Comparison of ENCODE assay signal across 23 mouse cellular contexts in the genomic region with DNA sequence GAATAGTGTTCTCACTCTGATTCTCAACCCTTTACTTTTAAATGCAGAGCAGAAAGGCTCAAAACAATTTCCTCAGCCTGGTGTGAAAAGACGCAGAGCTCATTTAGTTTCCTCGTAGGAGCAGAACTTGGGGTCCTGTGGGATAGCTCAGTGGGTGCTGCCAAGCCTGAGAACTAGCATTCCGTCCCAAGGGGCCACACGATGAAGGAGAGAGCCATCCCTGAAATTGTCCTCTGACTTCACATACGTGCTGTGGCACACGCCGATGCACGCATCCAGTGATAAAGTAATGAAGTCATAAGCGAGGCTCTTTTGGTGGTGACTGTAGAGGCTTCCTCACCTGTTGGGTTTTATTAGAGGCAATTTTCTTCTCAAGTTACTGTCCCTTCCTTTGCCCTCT.
DNase-seq lines count a peak whose midpoint lies in the region; ATAC-seq and TF ChIP-seq lines count a peak whose summit lies in the region.
"Had no signal": no experiment of that assay in that cellular context is flagged by ENCODE, and none has a peak within 500 bp of the region (broad histone marks: within the 10 kb centered on the region; RNA-seq: fewer than 3 reads in every experiment).

No protein-coding gene starts in this region.

- H3K27ac ChIP-seq in forebrain, embryonic 13.5 days: peak overlapping the region; percentile 7; the same call in 1 of the 2 replicates
- H3K27ac ChIP-seq in forebrain, embryonic 11.5 days (ENCODE audit: low read depth, low read length): no peak overlapping the region
- H3K27ac ChIP-seq in heart, adult 2 months: peak overlapping the region; percentile 42
- peak overlapping the region; percentile 61 for H3K27ac ChIP-seq in heart, postnatal 0 days (ENCODE audit: low read depth)
- peak overlapping the region; percentile 70 for H3K27ac ChIP-seq in bone marrow macrophage, adult 2 months (ENCODE audit: insufficient read depth, low read depth, low read length)
- H3K27ac ChIP-seq: left cerebral cortex, adult 2 months; midbrain, embryonic 13.5 days had no signal

- ATAC-seq in forebrain, embryonic 13.5 days: no peak
- no peak for ATAC-seq in forebrain, embryonic 11.5 days (replicated peaks; ENCODE audit: low FRiP score)
- no peak for ATAC-seq in heart, postnatal 0 days (ENCODE audit: insufficient read depth, low read depth)
- ATAC-seq: forebrain, embryonic 14.5 days; hindbrain, embryonic 16.5 days; intestine, postnatal 0 days; liver, postnatal 0 days; midbrain, embryonic 13.5 days had no signal

- 70% methylated on average over 9 of the region's 9 CpGs for WGBS in forebrain, embryonic 13.5 days
- WGBS in forebrain, embryonic 11.5 days: 75% methylated on average over 9 of the region's 9 CpGs
- 83% methylated on average over 9 of the region's 9 CpGs for WGBS in heart, adult 2 months
- 88% methylated on average over 9 of the region's 9 CpGs for WGBS in heart, postnatal 0 days

- no peaks in the 10 kb centered on the region for H3K27me3 ChIP-seq in forebrain, embryonic 13.5 days
- H3K27me3 ChIP-seq in forebrain, embryonic 11.5 days (ENCODE audit: control insufficient read depth, insufficient read depth, low read length): no peaks in the 10 kb centered on the region
- H3K27me3 ChIP-seq in heart, adult 2 months (ENCODE audit: control insufficient read depth, insufficient read depth, low read length): no peaks in the 10 kb centered on the region
- no peaks in the 10 kb centered on the region for H3K27me3 ChIP-seq in heart, postnatal 0 days (ENCODE audit: control insufficient read depth, insufficient read depth, low read length)
- H3K27me3 ChIP-seq: midbrain, embryonic 13.5 days had no signal

- H3K79me2 ChIP-seq in heart, adult 2 months (replicated peaks; ENCODE audit: control insufficient read depth, insufficient read depth, low read length): no peaks in the 10 kb centered on the region

- H3K4me2 ChIP-seq in forebrain, embryonic 13.5 days: no peak overlapping the region
- H3K4me2 ChIP-seq in forebrain, embryonic 11.5 days (ENCODE audit: low read depth, low read length, severe bottlenecking): no peak overlapping the region
- no peak overlapping the region for H3K4me2 ChIP-seq in heart, postnatal 0 days (ENCODE audit: low read depth, low read length)
- H3K4me2 ChIP-seq: liver, embryonic 11.5 days; midbrain, embryonic 13.5 days had no signal

- no peak for TF ChIP-seq EP300 in heart, adult 2 months (IDR thresholded peaks at IDR 0.05; ENCODE audit: insufficient read depth, low read depth, low read length)
- TF ChIP-seq EP300 in heart, postnatal 0 days (IDR thresholded peaks at IDR 0.05; ENCODE audit: low read depth): no peak

- no peak overlapping the region for H3K9ac ChIP-seq in forebrain, embryonic 13.5 days
- H3K9ac ChIP-seq in forebrain, embryonic 11.5 days (ENCODE audit: low read length): no peak overlapping the region
- no peak overlapping the region for H3K9ac ChIP-seq in heart, adult 2 months (ENCODE audit: low read depth, low read length)
- no peak overlapping the region for H3K9ac ChIP-seq in heart, postnatal 0 days (replicated peaks; ENCODE audit: low read depth, low read length)
- H3K9ac ChIP-seq: liver, postnatal 0 days; midbrain, embryonic 13.5 days had no signal

- intact Hi-C loops in heart, adult 2 months (cut with DNase I): no loop called here
- intact Hi-C loops in heart, postnatal 36 days (cut with DNase I): no loop called here
- intact Hi-C loops in heart, postnatal 25 days (cut with DNase I): no loop called here

- TF ChIP-seq POLR2A in heart, adult 2 months (IDR thresholded peaks at IDR 0.05; ENCODE audit: insufficient read depth, low read depth, low read length): no peak
- TF ChIP-seq POLR2A in bone marrow macrophage, adult 2 months (IDR thresholded peaks at IDR 0.05; ENCODE audit: borderline replicate concordance, low read depth, low read length): no peak

- H3K36me3 ChIP-seq in forebrain, embryonic 13.5 days (ENCODE audit: poor library complexity, severe bottlenecking): peaks cover 36% of the 10 kb centered on the region
- no peaks in the 10 kb centered on the region for H3K36me3 ChIP-seq in forebrain, embryonic 11.5 days (ENCODE audit: control insufficient read depth, insufficient read depth, low read length)
- H3K36me3 ChIP-seq in heart, adult 2 months (ENCODE audit: control insufficient read depth, insufficient read depth, low read length): peaks cover 21% of the 10 kb centered on the region
- peaks cover 29% of the 10 kb centered on the region for H3K36me3 ChIP-seq in heart, postnatal 0 days (replicated peaks; ENCODE audit: control insufficient read depth, insufficient read depth, low read length)

- H3K9me3 ChIP-seq in forebrain, embryonic 13.5 days (replicated peaks): no peaks in the 10 kb centered on the region
- H3K9me3 ChIP-seq in forebrain, embryonic 11.5 days (ENCODE audit: control insufficient read depth, low read length): no peaks in the 10 kb centered on the region
- no peaks in the 10 kb centered on the region for H3K9me3 ChIP-seq in heart, postnatal 0 days (replicated peaks; ENCODE audit: control insufficient read depth, low read length)
- H3K9me3 ChIP-seq: hindbrain, embryonic 10.5 days; midbrain, embryonic 13.5 days had no signal

- no peak for DNase-seq in forebrain, embryonic 11.5 days (ENCODE audit: low spot score)
- no peak for DNase-seq in heart, adult 2 months
- DNase-seq in heart, postnatal 36 days: no peak
- DNase-seq in heart, postnatal 0 days (ENCODE audit: low spot score): no peak
- DNase-seq in heart, postnatal 25 days (ENCODE audit: low spot score): no peak
- no peak for DNase-seq in urinary bladder, adult 2 months (ENCODE audit: low spot score)
- DNase-seq: cerebellum, adult 9-10 months; kidney, postnatal 4 days; layer of hippocampus, adult 9-11 months; left cerebral cortex, postnatal 4 days; liver, postnatal 0 days; lung, postnatal 10 days; thymus, adult 18-20 months; thymus, postnatal 36 days had no signal

- no peak for TF ChIP-seq CTCF in heart, adult 2 months (IDR thresholded peaks at IDR 0.05)
- TF ChIP-seq CTCF in heart, postnatal 0 days (IDR thresholded peaks at IDR 0.05; ENCODE audit: low read depth): no peak
- TF ChIP-seq CTCF in bone marrow macrophage, adult 2 months (IDR thresholded peaks at IDR 0.05; ENCODE audit: low read depth, low read length): no peak

- no peak overlapping the region for H3K4me3 ChIP-seq in forebrain, embryonic 13.5 days
- H3K4me3 ChIP-seq in forebrain, embryonic 11.5 days (ENCODE audit: low read depth, low read length): no peak overlapping the region
- H3K4me3 ChIP-seq in heart, adult 2 months: no peak overlapping the region
- no peak overlapping the region for H3K4me3 ChIP-seq in heart, postnatal 0 days (ENCODE audit: low read depth, low read length)
- H3K4me3 ChIP-seq in bone marrow macrophage, adult 2 months (ENCODE audit: insufficient read depth, low read length): no peak overlapping the region
- H3K4me3 ChIP-seq: hindbrain, embryonic 10.5 days; left cerebral cortex, adult 2 months; midbrain, embryonic 13.5 days had no signal

- H3K4me1 ChIP-seq in forebrain, embryonic 13.5 days: peaks cover 24% of the 10 kb centered on the region
- peaks cover 5% of the 10 kb centered on the region; the same call in 1 of the 2 replicates for H3K4me1 ChIP-seq in forebrain, embryonic 11.5 days (replicated peaks; ENCODE audit: control insufficient read depth, insufficient read depth, low read length)
- peaks cover 22% of the 10 kb centered on the region for H3K4me1 ChIP-seq in heart, adult 2 months (ENCODE audit: control insufficient read depth, insufficient read depth, low read length)
- peaks cover 44% of the 10 kb centered on the region for H3K4me1 ChIP-seq in heart, postnatal 0 days (ENCODE audit: control insufficient read depth, insufficient read depth)
- peaks cover 40% of the 10 kb centered on the region for H3K4me1 ChIP-seq in bone marrow macrophage, adult 2 months (ENCODE audit: control insufficient read depth, insufficient read depth, low read length)
